8 mouse cellular contexts compared by ENCODE assay signal in genomic region chr1:137928522-137928921, GRCm38 (mm10).
DNase-seq lines count a peak whose midpoint lies in the region; ATAC-seq and TF ChIP-seq lines count a peak whose summit lies in the region.

No protein-coding gene starts in this region.

- no peak for TF ChIP-seq POLR2A in cerebellum, adult 2 months (IDR thresholded peaks at IDR 0.05; ENCODE audit: borderline replicate concordance, insufficient read depth, low read length)

- H3K9ac ChIP-seq in forebrain, postnatal 0 days, result peak overlapping the region; percentile 45
- H3K9ac ChIP-seq in intestine, postnatal 0 days (ENCODE audit: low read depth, low read length), result no peak overlapping the region
- no peak overlapping the region for H3K9ac ChIP-seq in midbrain, postnatal 0 days (replicated peaks; ENCODE audit: low read length, poor library complexity, severe bottlenecking)

- peak; percentile 66 for DNase-seq in adrenal gland, postnatal 10 days
- DNase-seq in cerebellum, adult 2 months, result peak; percentile 89 to 94
- peak; percentile 67 for DNase-seq in forebrain, postnatal 0 days
- peak; percentile 85 for DNase-seq in midbrain, postnatal 0 days (ENCODE audit: low spot score)
- no peak for DNase-seq in layer of hippocampus, adult 9-10 months (ENCODE audit: low spot score)
- no peak for DNase-seq in thymus, postnatal 0 days (ENCODE audit: low spot score)

- H3K36me3 ChIP-seq in forebrain, postnatal 0 days (ENCODE audit: insufficient read depth), result 0 out of 2 replicates have a peak, but pooled peaks cover 16% of the 10 kb centered on the region
- H3K36me3 ChIP-seq in intestine, postnatal 0 days (ENCODE audit: control insufficient read depth, insufficient read depth), result peaks cover 7% of the 10 kb centered on the region; the same call in 1 of the 2 replicates
- no peaks in the 10 kb centered on the region for H3K36me3 ChIP-seq in midbrain, postnatal 0 days (ENCODE audit: insufficient read depth, low read length)

- ATAC-seq in forebrain, postnatal 0 days, result peak; percentile 64
- peak; percentile 70 for ATAC-seq in intestine, postnatal 0 days
- ATAC-seq in midbrain, postnatal 0 days (ENCODE audit: low FRiP score), result peak; percentile 69
- ATAC-seq in erythroid progenitor cell, adult 5-6 weeks (replicated peaks; ENCODE audit: low FRiP score, poor library complexity, severe bottlenecking), result no peak

- H3K27me3 ChIP-seq in cerebellum, adult 2 months (ENCODE audit: control insufficient read depth, insufficient read depth, low read length), result no peaks in the 10 kb centered on the region
- H3K27me3 ChIP-seq in forebrain, postnatal 0 days (ENCODE audit: insufficient read depth, low read length), result no peaks in the 10 kb centered on the region
- H3K27me3 ChIP-seq in intestine, postnatal 0 days (replicated peaks; ENCODE audit: control insufficient read depth, insufficient read depth, low read length), result no peaks in the 10 kb centered on the region
- H3K27me3 ChIP-seq in midbrain, postnatal 0 days (ENCODE audit: insufficient read depth, low read length), result no peaks in the 10 kb centered on the region

- no peak overlapping the region for H3K4me3 ChIP-seq in cerebellum, adult 2 months (replicated peaks; ENCODE audit: insufficient read depth, low read depth, low read length)
- no peak overlapping the region; the same call in 1 of the 2 replicates for H3K4me3 ChIP-seq in forebrain, postnatal 0 days (ENCODE audit: low read depth, low read length)
- no peak overlapping the region for H3K4me3 ChIP-seq in intestine, postnatal 0 days (ENCODE audit: low read depth, low read length)
- no peak overlapping the region for H3K4me3 ChIP-seq in midbrain, postnatal 0 days (ENCODE audit: low read depth, low read length)

- no peak for TF ChIP-seq CTCF in cerebellum, adult 2 months (IDR thresholded peaks at IDR 0.05; ENCODE audit: borderline replicate concordance, insufficient read depth, low read depth, low read length)
- no peak for TF ChIP-seq CTCF in forebrain, postnatal 0 days (IDR thresholded peaks at IDR 0.05; ENCODE audit: low read depth)
- no peak for TF ChIP-seq CTCF in intestine, postnatal 0 days (IDR thresholded peaks at IDR 0.05; ENCODE audit: low read depth)
- TF ChIP-seq CTCF in midbrain, postnatal 0 days (IDR thresholded peaks at IDR 0.05), result no peak

- H3K4me2 ChIP-seq in forebrain, postnatal 0 days (ENCODE audit: low read depth), result peak overlapping the region; percentile 35; the same call in 1 of the 2 replicates
- peak overlapping the region; percentile 53; the same call in 1 of the 2 replicates for H3K4me2 ChIP-seq in intestine, postnatal 0 days (replicated peaks; ENCODE audit: low read depth)
- H3K4me2 ChIP-seq in midbrain, postnatal 0 days (ENCODE audit: low read depth, low read length, poor library complexity, severe bottlenecking), result peak overlapping the region; percentile 20

- H3K9me3 ChIP-seq in forebrain, postnatal 0 days (ENCODE audit: low read length), result no peaks in the 10 kb centered on the region
- no peaks in the 10 kb centered on the region for H3K9me3 ChIP-seq in intestine, postnatal 0 days (ENCODE audit: control insufficient read depth)
- no peaks in the 10 kb centered on the region for H3K9me3 ChIP-seq in midbrain, postnatal 0 days (ENCODE audit: low read length)

- H3K4me1 ChIP-seq in cerebellum, adult 2 months (ENCODE audit: control insufficient read depth, insufficient read depth, low read length), result peaks cover 13% of the 10 kb centered on the region; the same call in 1 of the 2 replicates
- 0 out of 2 replicates have a peak, but pooled peaks cover 16% of the 10 kb centered on the region for H3K4me1 ChIP-seq in forebrain, postnatal 0 days (ENCODE audit: insufficient read depth)
- H3K4me1 ChIP-seq in intestine, postnatal 0 days (replicated peaks; ENCODE audit: control insufficient read depth, insufficient read depth, low read length), result 0 out of 2 replicates have a peak, but pooled peaks cover 7% of the 10 kb centered on the region
- 0 out of 2 replicates have a peak, but pooled peaks cover 5% of the 10 kb centered on the region for H3K4me1 ChIP-seq in midbrain, postnatal 0 days (ENCODE audit: insufficient read depth, low read length)

- H3K27ac ChIP-seq in cerebellum, adult 2 months (ENCODE audit: insufficient read depth, low read length), result no peak overlapping the region
- peak overlapping the region; percentile 85 for H3K27ac ChIP-seq in forebrain, postnatal 0 days (ENCODE audit: low read depth, low read length)
- H3K27ac ChIP-seq in intestine, postnatal 0 days (ENCODE audit: low read depth, low read length), result peak overlapping the region; percentile 24; the same call in 1 of the 2 replicates
- H3K27ac ChIP-seq in midbrain, postnatal 0 days (ENCODE audit: low read depth, low read length), result peak overlapping the region; percentile 77

- 2% methylated on average over 6 of the region's 6 CpGs for WGBS in cerebellum, adult 2 months
- WGBS in forebrain, postnatal 0 days, result 7% methylated on average over 6 of the region's 6 CpGs
- 34% methylated on average over 6 of the region's 6 CpGs for WGBS in intestine, postnatal 0 days
- WGBS in midbrain, postnatal 0 days, result 14% methylated on average over 6 of the region's 6 CpGs

Comparison
In these comparisons a context has a peak if more than half of its experiments do, and no peak if none do; other contexts are left out.
1. DNase-seq: peak in adrenal gland, postnatal 10 days (single experiment), cerebellum, adult 2 months (2 of 2), forebrain, postnatal 0 days (single experiment) and midbrain, postnatal 0 days (single experiment); none in layer of hippocampus, adult 9-10 months (single experiment) and thymus, postnatal 0 days (single experiment).
2. Peak in every context shown above with its lines, with median percentiles within 50 percentile points of each other: H3K4me2 ChIP-seq.